Mouse (Mus musculus) hindbrain, embryonic 14.5 days (tissue): ENCODE data around the gene Atp8a2. TPM values are rescaled to one million over a fixed set of nuclear protein-coding genes. Genes with fewer than 3 reads are reported as not detected.

ENCODE experiments used
- ATAC-seq: fragments of 200-750 bp; cut with Nextera tagmentation; 2 replicates; pipeline ENCODE4 v1.8.0; 2017; ENCODE audit warnings: moderate number of reproducible peaks, mild to moderate bottlenecking, moderate TSS enrichment, moderate library complexity; ENCODE audit not compliant: low FRiP score
- DNase-seq: peaks from one replicate; pipeline ENCODE4 v3.0.0-alpha.2; 2015; ENCODE audit warnings: low spot score
- H3K27ac ChIP-seq: fragments of 300-500 bp; sonication (generic); 2 replicates; pipeline ENCODE4 v1.5.1; 2014; ENCODE audit warnings: mild to moderate bottlenecking, moderate library complexity
- H3K27me3 ChIP-seq: fragments of 300-500 bp; sonication (generic); 2 replicates; pipeline ENCODE4 v1.6.1; 2014; ENCODE audit warnings: mild to moderate bottlenecking, low read length, mixed read lengths; ENCODE audit not compliant: control insufficient read depth, insufficient read depth
- H3K36me3 ChIP-seq: fragments of 300-500 bp; sonication (generic); replicated peaks from 2 replicates; pipeline ENCODE4 v1.6.1; 2014; ENCODE audit not compliant: control insufficient read depth, insufficient read depth
- H3K4me1 ChIP-seq: fragments of 300-500 bp; sonication (generic); replicated peaks from 2 replicates; pipeline ENCODE4 v1.6.1; 2014; ENCODE audit warnings: antibody characterized with exemption, low read length, mixed read lengths; ENCODE audit not compliant: control insufficient read depth, insufficient read depth
- H3K4me2 ChIP-seq: fragments of 300-500 bp; sonication (generic); replicated peaks from 2 replicates; pipeline ENCODE4 v1.6.1; 2014; ENCODE audit warnings: mild to moderate bottlenecking, moderate library complexity
- H3K4me3 ChIP-seq: fragments of 300-500 bp; sonication (generic); replicated peaks from 2 replicates; pipeline ENCODE4 v1.5.1; 2014; ENCODE audit warnings: mild to moderate bottlenecking, low read length
- H3K9ac ChIP-seq: fragments of 300-500 bp; sonication (generic); 2 replicates; pipeline ENCODE4 v1.6.1; 2014
- H3K9me3 ChIP-seq: fragments of 300-500 bp; sonication (generic); 2 replicates; pipeline ENCODE4 v1.6.1; 2016; ENCODE audit warnings: low read length; ENCODE audit not compliant: control insufficient read depth
- WGBS: fragments of 180-500 bp; shearing (Covaris S2); extraction: QIAGEN DNeasy Blood & Tissue Kit; methylation state at CpG from one replicate; pipeline ENCODE4 v1.1.7; 2014; 5-methylcytosine and 5-hydroxymethylcytosine counted together
- polyA plus RNA-seq: library from polyadenylated mRNA; unstranded; fragments of >200 nt; fragmentation: Nextera tagmentation; extraction: Ambion mirVana; gene quantifications from 2 replicates; pipeline ENCODE4 v1.2.1, GENCODE M21; 2014

Atp8a2 gene
- polyA plus RNA-seq, 1 experiment from 2014 or later: 40.3 TPM

- H3K36me3 ChIP-seq: no peaks in the 10 kb centered on the region
- no peaks in the 10 kb centered on the region for H3K4me1 ChIP-seq
- H3K27ac ChIP-seq: no peak overlapping the region
- no peak overlapping the region for H3K9ac ChIP-seq
- no peak for ATAC-seq
- DNase-seq: no peak
- no peaks in the 10 kb centered on the region for H3K27me3 ChIP-seq
- 80% methylated on average over 5 of the region's 5 CpGs for WGBS
- no peak overlapping the region for H3K4me2 ChIP-seq
- H3K9me3 ChIP-seq: no peaks in the 10 kb centered on the region
- no peak overlapping the region for H3K4me3 ChIP-seq
Measured at GRCm38 (mm10) chr14:59686229-59686628, 510.8 kb downstream of the Atp8a2 start.

GRCm38 (mm10) chr14:59685343-59685742 lies 511.6 kb downstream of the Atp8a2 start:
- Histone ChIP-seq H3K9ac (no peak overlapping the region), H3K36me3 (no peaks in the 10 kb centered on the region), H3K4me3 (no peak overlapping the region), H3K4me2 (no peak overlapping the region), H3K4me1 (no peaks in the 10 kb centered on the region), H3K9me3 (no peaks in the 10 kb centered on the region), H3K27ac (no peak overlapping the region), H3K27me3 (no peaks in the 10 kb centered on the region)
- ATAC-seq (no peak), DNase-seq (no peak)
- WGBS: 68% methylated on average over 8 of the region's 8 CpGs

- Histone ChIP-seq H3K27me3 (no peaks in the 10 kb centered on the region), H3K9ac (no peak overlapping the region), H3K4me3 (no peak overlapping the region), H3K36me3 (no peaks in the 10 kb centered on the region), H3K4me2 (no peak overlapping the region), H3K4me1 (no peaks in the 10 kb centered on the region), H3K9me3 (no peaks in the 10 kb centered on the region), H3K27ac (no peak overlapping the region)
- DNase-seq (no peak), ATAC-seq (no peak)
- WGBS: 81% methylated on average over 4 of the region's 4 CpGs
Measured at GRCm38 (mm10) chr14:59681906-59682305, 515.1 kb downstream of the Atp8a2 start.

- H3K27ac ChIP-seq: no peak overlapping the region
- DNase-seq (no peak), ATAC-seq (no peak)
- no peaks in the 10 kb centered on the region for H3K9me3 ChIP-seq
- no peak overlapping the region for H3K4me2 ChIP-seq
- no peaks in the 10 kb centered on the region for H3K36me3 ChIP-seq
- no peaks in the 10 kb centered on the region for H3K27me3 ChIP-seq
- peaks cover 17% of the 10 kb centered on the region; the same call in 1 of the 2 replicates for H3K4me1 ChIP-seq
- no peak overlapping the region for H3K9ac ChIP-seq
- no peak overlapping the region for H3K4me3 ChIP-seq
- 75% methylated on average over 7 of the region's 7 CpGs for WGBS
Measured at GRCm38 (mm10) chr14:59677598-59678003, 519.4 kb downstream of the Atp8a2 start.

- no peaks in the 10 kb centered on the region for H3K36me3 ChIP-seq
- no peak overlapping the region for H3K9ac ChIP-seq
- WGBS: 84% methylated on average over 4 of the region's 4 CpGs
- H3K4me1 ChIP-seq: peaks cover 17% of the 10 kb centered on the region; the same call in 1 of the 2 replicates
- no peak overlapping the region for H3K4me2 ChIP-seq
- H3K9me3 ChIP-seq: no peaks in the 10 kb centered on the region
- no peak overlapping the region for H3K4me3 ChIP-seq
- no peak for DNase-seq
- no peak for ATAC-seq
- H3K27me3 ChIP-seq: no peaks in the 10 kb centered on the region
- H3K27ac ChIP-seq: no peak overlapping the region
Measured at GRCm38 (mm10) chr14:59675330-59675729, 521.6 kb downstream of the Atp8a2 start.

- Histone ChIP-seq H3K4me1 (peaks cover 17% of the 10 kb centered on the region; the same call in 1 of the 2 replicates), H3K36me3 (no peaks in the 10 kb centered on the region), H3K9me3 (no peaks in the 10 kb centered on the region), H3K9ac (peak overlapping the region; percentile 16; the same call in 1 of the 2 replicates), H3K4me3 (no peak overlapping the region), H3K27me3 (no peaks in the 10 kb centered on the region), H3K27ac (peak overlapping the region; percentile 6; the same call in 1 of the 2 replicates), H3K4me2 (no peak overlapping the region)
- no peak for ATAC-seq
- WGBS: 28% methylated on average over 8 of the region's 8 CpGs
- DNase-seq: no peak
Measured at GRCm38 (mm10) chr14:59674556-59674955, 522.4 kb downstream of the Atp8a2 start.

GRCm38 (mm10) chr14:59672893-59673515 lies 524.0 kb downstream of the Atp8a2 start:
- peaks cover 17% of the 10 kb centered on the region; the same call in 1 of the 2 replicates for H3K4me1 ChIP-seq
- H3K9me3 ChIP-seq: no peaks in the 10 kb centered on the region
- no peak overlapping the region for H3K4me3 ChIP-seq
- H3K4me2 ChIP-seq: no peak overlapping the region
- 79% methylated on average over 6 of the region's 6 CpGs for WGBS
- DNase-seq (no peak), ATAC-seq (no peak)
- H3K27me3 ChIP-seq: no peaks in the 10 kb centered on the region
- no peak overlapping the region for H3K27ac ChIP-seq
- H3K9ac ChIP-seq: no peak overlapping the region
- H3K36me3 ChIP-seq: no peaks in the 10 kb centered on the region

GRCm38 (mm10) chr14:59657098-59657497 lies 539.9 kb downstream of the Atp8a2 start:
- DNase-seq (no peak), ATAC-seq (no peak)
- 96% methylated on average over 1 of the region's 1 CpGs for WGBS
- 0 out of 2 replicates have a peak, but pooled peaks cover 7% of the 10 kb centered on the region for H3K9me3 ChIP-seq
- no peak overlapping the region for H3K4me2 ChIP-seq
- no peaks in the 10 kb centered on the region for H3K4me1 ChIP-seq
- H3K4me3 ChIP-seq: no peak overlapping the region
- H3K36me3 ChIP-seq: no peaks in the 10 kb centered on the region
- H3K27me3 ChIP-seq: no peaks in the 10 kb centered on the region
- no peak overlapping the region for H3K27ac ChIP-seq
- H3K9ac ChIP-seq: no peak overlapping the region

- no peak overlapping the region for H3K4me3 ChIP-seq
- no peak overlapping the region for H3K9ac ChIP-seq
- no peak overlapping the region for H3K27ac ChIP-seq
- no peaks in the 10 kb centered on the region for H3K36me3 ChIP-seq
- no peaks in the 10 kb centered on the region for H3K4me1 ChIP-seq
- WGBS: 83% methylated on average over 6 of the region's 6 CpGs
- 0 out of 2 replicates have a peak, but pooled peaks cover 4% of the 10 kb centered on the region for H3K9me3 ChIP-seq
- no peak for ATAC-seq
- no peak overlapping the region for H3K4me2 ChIP-seq
- DNase-seq: no peak
- H3K27me3 ChIP-seq: no peaks in the 10 kb centered on the region
Measured at GRCm38 (mm10) chr14:59656591-59656990, 540.4 kb downstream of the Atp8a2 start.
